Mouse (Mus musculus) heart, postnatal 0 days (tissue): ENCODE results near the gene Prkag1.

Experiments used
- CTCF ChIP-seq: IDR thresholded peaks from 2 replicates; pipeline ENCODE4 v1.5.1; 2016; ENCODE audit warnings: antibody characterized with exemption, control low read depth, low read depth
- EP300 ChIP-seq: IDR thresholded peaks from 2 replicates; pipeline ENCODE4 v1.6.1; 2016; ENCODE audit warnings: antibody characterized with exemption, low read depth

- TF ChIP-seq CTCF (peak; percentile 42; the same call in 1 of the 2 replicates), EP300 (peak; percentile 83)
Observed at GRCm38 (mm10) chr15:98830736-98831683, at the start of gene Prkag1.
